Mouse (Mus musculus): ENCODE results near the gene Lrrc8d. TPM values are rescaled to one million over a fixed set of nuclear protein-coding genes. Genes with fewer than 3 reads are reported as not detected.

Gene Lrrc8d
- total and polyA plus RNA-seq, 3 experiments: 11.4 to 258 (median 21.9) TPM

DNA sequence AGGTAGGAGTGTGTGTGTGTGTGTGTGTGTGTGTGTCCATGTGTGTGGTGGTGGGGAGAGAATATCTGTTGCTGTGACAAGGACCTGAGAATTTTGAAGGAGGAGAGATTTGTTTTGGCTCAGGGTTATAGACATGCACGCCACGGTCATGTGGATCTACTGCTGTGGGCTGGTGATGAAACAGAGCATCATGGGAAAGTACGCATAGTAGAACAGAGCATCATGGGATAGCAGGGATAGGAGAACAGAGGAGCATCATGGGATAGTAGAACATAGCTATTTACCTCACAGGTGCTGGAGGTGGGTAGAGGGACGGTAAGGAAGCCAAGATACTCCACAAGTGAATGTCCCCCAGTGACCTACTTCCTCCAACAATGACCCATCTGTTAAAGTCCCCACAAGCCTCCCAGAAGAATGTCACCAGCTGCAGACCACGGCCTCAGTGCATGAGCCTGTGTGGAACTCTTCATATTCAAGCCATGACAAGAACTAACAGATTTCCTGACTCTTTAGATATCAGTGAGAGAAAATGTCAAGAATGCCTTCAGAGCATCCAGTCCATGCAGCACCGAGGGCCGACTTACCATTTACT is 5.3 kb upstream of the Lrrc8d start:
- H3K36me3 ChIP-seq (ENCODE audit: control insufficient read depth in 1 of 2, insufficient read depth in 2 of 2, low read length in 2 of 2): peaks cover 0 to 7% of the 10 kb centered on the region in 2 experiments; a peak in 2 of 4 replicates
- H3K9ac ChIP-seq (ENCODE audit: control insufficient read depth, low read depth, low read length, poor library complexity, severe bottlenecking): no peak overlapping the region
- TF ChIP-seq ZNF384 (IDR thresholded peaks at IDR 0.05; ENCODE audit: low read depth, low read length) (no peak), POLR2AphosphoS2 (IDR thresholded peaks at IDR 0.05; ENCODE audit: low read length) (no peak), EP300 (IDR thresholded peaks at IDR 0.05; ENCODE audit: low read depth in 1 of 2, low read length in 2 of 2) (no peak), GABPA (IDR thresholded peaks at IDR 0.05; ENCODE audit: low read depth, low read length) (no peak), MEF2A (IDR thresholded peaks at IDR 0.05; ENCODE audit: extremely low read depth, insufficient replicate concordance, low read depth, low read length, poor library complexity, severe bottlenecking) (no peak), TAL1 (IDR thresholded peaks at IDR 0.05; ENCODE audit: low read length) (no peak), ELF1 (IDR thresholded peaks at IDR 0.05; ENCODE audit: low read depth, low read length) (no peak), MYB (IDR thresholded peaks at IDR 0.05; ENCODE audit: low read depth, low read length) (no peak), POLR2AphosphoS5 (IDR thresholded peaks at IDR 0.05; ENCODE audit: borderline replicate concordance, low read depth, low read length) (no peak), ETS1 (IDR thresholded peaks at IDR 0.05; ENCODE audit: low read depth, low read length) (no peak), UBTF (IDR thresholded peaks at IDR 0.05; ENCODE audit: borderline replicate concordance, insufficient read depth, low read depth, low read length) (no peak), POLR2A (IDR thresholded peaks at IDR 0.05; ENCODE audit: control insufficient read depth in 1 of 2, insufficient read depth in 1 of 2, low read depth in 1 of 2, low read length in 2 of 2, poor library complexity in 1 of 2) (no peak), NELFE (IDR thresholded peaks at IDR 0.05; ENCODE audit: low read depth, low read length) (no peak), JUND (IDR thresholded peaks at IDR 0.05; ENCODE audit: low read depth, low read length) (no peak), KAT2A (conservative IDR thresholded peaks at IDR 0.05; ENCODE audit: low read depth, low read length) (no peak), SIN3A (IDR thresholded peaks at IDR 0.05; ENCODE audit: low read length) (no peak), CHD1 (IDR thresholded peaks at IDR 0.05; ENCODE audit: low read depth, low read length) (no peak), MAZ (IDR thresholded peaks at IDR 0.05; ENCODE audit: low read depth, low read length) (no peak)
- H3K9me3 ChIP-seq (replicated peaks; ENCODE audit: insufficient read depth, low read length): no peaks in the 10 kb centered on the region
- DNase-seq (ENCODE audit: low read depth, low spot score): no peak
- H3K79me2 ChIP-seq (ENCODE audit: control insufficient read depth, insufficient read depth, low read length, poor library complexity): no peaks in the 10 kb centered on the region
- H3K27ac ChIP-seq (ENCODE audit: control insufficient read depth, low read depth, low read length): no peak overlapping the region
- H3K4me1 ChIP-seq (ENCODE audit: control insufficient read depth in 1 of 2, insufficient read depth in 2 of 2, low read length in 2 of 2): peaks cover 0 to 6% of the 10 kb centered on the region in 2 experiments; a peak in 3 of 4 replicates
- H3K27me3 ChIP-seq (ENCODE audit: control insufficient read depth in 1 of 2, insufficient read depth in 2 of 2, low read length in 2 of 2): no peaks in the 10 kb centered on the region
- H3K4me3 ChIP-seq (ENCODE audit: control insufficient read depth in 1 of 2, insufficient read depth in 1 of 2, low read depth in 2 of 2, low read length in 2 of 2): no peak overlapping the region

DNA sequence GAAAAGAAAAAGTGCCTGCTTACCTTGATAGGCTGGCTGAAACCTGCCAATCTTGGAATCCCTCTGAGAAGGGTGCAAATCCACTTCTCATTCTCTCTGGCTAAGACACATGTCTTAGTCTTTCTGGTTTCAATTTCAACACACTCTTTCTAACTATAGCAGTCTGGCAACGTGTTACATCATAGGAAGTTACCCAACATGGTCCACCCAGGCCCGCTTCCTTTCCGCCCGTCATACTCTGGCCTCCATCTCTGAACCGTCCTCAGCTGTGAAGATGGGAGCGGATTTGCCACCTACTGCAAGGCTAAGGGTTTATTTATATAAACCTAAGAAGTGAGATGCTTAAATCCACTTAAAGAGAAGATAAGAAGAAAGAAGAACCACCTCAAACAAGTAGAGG is 3.7 kb upstream of the Lrrc8d start:
- no peak overlapping the region for H3K9ac ChIP-seq (ENCODE audit: control insufficient read depth, low read depth, low read length, poor library complexity, severe bottlenecking)
- DNase-seq (ENCODE audit: low read depth, low spot score): no peak
- H3K4me1 ChIP-seq (ENCODE audit: control insufficient read depth in 1 of 2, insufficient read depth in 2 of 2, low read length in 2 of 2): peaks cover 0 to 6% of the 10 kb centered on the region in 2 experiments; a peak in 3 of 4 replicates
- H3K9me3 ChIP-seq (replicated peaks; ENCODE audit: insufficient read depth, low read length): no peaks in the 10 kb centered on the region
- no peak overlapping the region for H3K4me3 ChIP-seq (ENCODE audit: control insufficient read depth in 1 of 2, insufficient read depth in 1 of 2, low read depth in 2 of 2, low read length in 2 of 2)
- TF ChIP-seq TAL1 (IDR thresholded peaks at IDR 0.05; ENCODE audit: low read length) (no peak), USF1 (IDR thresholded peaks at IDR 0.05; ENCODE audit: low read depth, low read length) (no peak), JUND (IDR thresholded peaks at IDR 0.05; ENCODE audit: low read depth, low read length) (no peak), NELFE (IDR thresholded peaks at IDR 0.05; ENCODE audit: low read depth, low read length) (no peak), MXI1 (IDR thresholded peaks at IDR 0.05; ENCODE audit: low read depth, low read length) (no peak), CTCF (IDR thresholded peaks at IDR 0.05 in 2 of 3, conservative IDR thresholded peaks at IDR 0.05 in 1 of 3; ENCODE audit: control insufficient read depth in 1 of 3, insufficient read depth in 1 of 3, low read depth in 2 of 3, low read length in 3 of 3, poor library complexity in 1 of 3, severe bottlenecking in 1 of 3) (no peak), ETS1 (IDR thresholded peaks at IDR 0.05; ENCODE audit: low read depth, low read length) (no peak), MEF2A (IDR thresholded peaks at IDR 0.05; ENCODE audit: extremely low read depth, insufficient replicate concordance, low read depth, low read length, poor library complexity, severe bottlenecking) (no peak)
- peaks cover 0 to 7% of the 10 kb centered on the region in 2 experiments; a peak in 2 of 4 replicates for H3K36me3 ChIP-seq (ENCODE audit: control insufficient read depth in 1 of 2, insufficient read depth in 2 of 2, low read length in 2 of 2)
- no peaks in the 10 kb centered on the region for H3K27me3 ChIP-seq (ENCODE audit: control insufficient read depth in 1 of 2, insufficient read depth in 2 of 2, low read length in 2 of 2)
- peaks cover 4% of the 10 kb centered on the region; the same call in 1 of the 2 replicates for H3K79me2 ChIP-seq (ENCODE audit: control insufficient read depth, insufficient read depth, low read length, poor library complexity)
- H3K27ac ChIP-seq (ENCODE audit: control insufficient read depth, low read depth, low read length): no peak overlapping the region

All from MEL (cell line).